ENCODE assay signal across 15 mouse cellular contexts in genomic region chr14:122582491-122583077, GRCm38 (mm10).
"Had no signal": no experiment of that assay in that cellular context is flagged by ENCODE, and none has a peak within 500 bp of the region (broad histone marks: within the 10 kb centered on the region; RNA-seq: fewer than 3 reads in every experiment).

No protein-coding gene starts in this region.

- H3K4me3 ChIP-seq: liver, embryonic 15.5 days; midbrain, embryonic 10.5 days; myocyte; neural tube, embryonic 15.5 days had no signal

- H3K9me3 ChIP-seq: liver, embryonic 15.5 days; neural tube, embryonic 15.5 days had no signal

- ATAC-seq: lung, postnatal 0 days had no signal

- H3K27ac ChIP-seq: kidney, postnatal 0 days; liver, embryonic 15.5 days; midbrain, embryonic 10.5 days; neural tube, embryonic 15.5 days had no signal

- DNase-seq: kidney, adult 9 months; kidney, postnatal 36 days; layer of hippocampus, adult 9-11 months; layer of hippocampus, postnatal 36 days; lung, adult 2 months; lung, postnatal 4 days; midbrain, embryonic 14.5 days; right cerebral cortex, postnatal 14 days had no signal

- H3K4me1 ChIP-seq: liver, embryonic 15.5 days; neural tube, embryonic 15.5 days had no signal

- H3K27me3 ChIP-seq: liver, embryonic 15.5 days; neural tube, embryonic 15.5 days had no signal

- H3K4me2 ChIP-seq: liver, embryonic 11.5 days; liver, embryonic 15.5 days; neural tube, embryonic 15.5 days had no signal

- H3K36me3 ChIP-seq: liver, embryonic 15.5 days; neural tube, embryonic 15.5 days had no signal

- H3K9ac ChIP-seq: liver, embryonic 15.5 days; neural tube, embryonic 15.5 days had no signal
